Mouse (Mus musculus): Measurements from ENCODE around the gene Olfr1123. TPM values are rescaled to one million over a fixed set of nuclear protein-coding genes. Genes with fewer than 3 reads are reported as not detected.

Gene Olfr1123
- polyA plus RNA-seq, 1 experiment from 2014 or later, result not detected

DNA sequence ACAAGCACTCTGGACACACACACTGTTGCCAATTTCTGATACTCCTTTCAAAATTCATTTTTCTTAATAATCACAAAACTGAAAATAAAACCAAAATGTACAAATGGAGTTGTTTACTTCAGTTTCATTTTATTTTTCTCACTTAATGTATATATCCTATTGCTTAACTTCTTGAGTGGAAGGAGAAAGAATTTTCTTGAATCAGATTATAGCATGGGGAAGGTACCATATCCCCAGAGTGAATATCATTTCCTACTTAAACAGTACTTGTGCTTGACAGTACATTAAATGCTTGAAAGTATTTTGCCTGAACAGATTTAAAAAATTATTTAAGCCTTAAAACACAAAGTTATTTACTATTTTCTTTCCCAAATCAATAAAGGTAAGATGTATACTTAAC, 37.2 kb downstream of the Olfr1123 start, which contains the start of gene Olfr1126:
Gene Olfr1126 (plus strand): TSS at position 301 of the 400 bp plus-strand sequence.
- no peak within 1 kb of the TSS for H3K9ac ChIP-seq (ENCODE audit: low read depth, low read length)
- H3K4me2 ChIP-seq (replicated peaks; ENCODE audit: low read depth, low read length), result no peak within 1 kb of the TSS
- no peak within 1 kb of the TSS for H3K4me3 ChIP-seq (ENCODE audit: low read depth, low read length)
- no peak within 1 kb of the TSS for H3K27ac ChIP-seq (ENCODE audit: low read depth, low read length)
- H3K9me3 ChIP-seq (ENCODE audit: control insufficient read depth, low read length), result no peaks in the 10 kb centered on the region
- H3K36me3 ChIP-seq (ENCODE audit: control insufficient read depth, insufficient read depth, low read length), result no peaks in the 10 kb centered on the region
- no peak for ATAC-seq (ENCODE audit: low FRiP score)
- H3K27me3 ChIP-seq (ENCODE audit: control insufficient read depth, insufficient read depth, low read length), result no peaks in the 10 kb centered on the region
- no peak for DNase-seq (ENCODE audit: low spot score)
- H3K4me1 ChIP-seq (replicated peaks; ENCODE audit: control insufficient read depth, insufficient read depth, low read length), result no peaks in the 10 kb centered on the region

DNA sequence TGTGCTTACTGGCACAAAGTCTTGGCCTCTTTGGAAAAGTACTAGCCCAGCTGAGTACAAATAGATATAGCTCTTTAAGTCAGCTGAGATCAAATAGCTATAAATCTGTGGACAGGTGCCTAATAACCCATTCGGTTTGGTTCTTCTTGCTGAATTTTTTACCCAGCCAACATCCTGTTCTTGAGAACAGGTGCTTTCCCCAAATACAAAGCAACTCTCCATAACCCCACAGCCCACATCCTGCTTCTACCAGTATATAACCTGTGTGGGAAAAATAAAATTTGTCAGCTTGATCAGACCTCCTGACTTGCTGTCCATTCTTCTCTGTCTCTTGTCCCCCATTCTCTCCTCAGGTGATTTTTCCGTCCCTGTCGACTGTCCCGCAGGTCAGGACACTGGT, 45.3 kb downstream of the Olfr1123 start:
- 91% methylated on average over 4 of the region's 4 CpGs for WGBS
- Histone ChIP-seq H3K36me3 (ENCODE audit: control insufficient read depth, insufficient read depth, low read length) (no peaks in the 10 kb centered on the region), H3K27me3 (ENCODE audit: control insufficient read depth, insufficient read depth, low read length) (no peaks in the 10 kb centered on the region), H3K4me1 (replicated peaks; ENCODE audit: control insufficient read depth, insufficient read depth, low read length) (no peaks in the 10 kb centered on the region), H3K9ac (ENCODE audit: low read depth, low read length) (no peak overlapping the region), H3K4me3 (ENCODE audit: low read depth, low read length) (no peak overlapping the region), H3K27ac (ENCODE audit: low read depth, low read length) (no peak overlapping the region), H3K4me2 (replicated peaks; ENCODE audit: low read depth, low read length) (no peak overlapping the region), H3K9me3 (ENCODE audit: control insufficient read depth, low read length) (no peaks in the 10 kb centered on the region)
- DNase-seq (ENCODE audit: low spot score) (no peak), ATAC-seq (ENCODE audit: low FRiP score) (no peak)

Other genes with a start within 250 kb of the Olfr1123 start
- gene Olfr1112, start 228.8 kb upstream of the Olfr1123 start, polyA plus RNA-seq (2014; fragmentation: Nextera tagmentation; extraction: Ambion mirVana), result not detected in 2 replicates
- gene Olfr1113, start 207.7 kb upstream of the Olfr1123 start, polyA plus RNA-seq (2014; fragmentation: Nextera tagmentation; extraction: Ambion mirVana), result not detected in 2 replicates
- not detected in 2 replicates for gene Olfr1115, start 168.6 kb upstream of the Olfr1123 start, polyA plus RNA-seq (2014; fragmentation: Nextera tagmentation; extraction: Ambion mirVana)
- not detected in 2 replicates for gene Olfr1116, start 149.1 kb upstream of the Olfr1123 start, polyA plus RNA-seq (2014; fragmentation: Nextera tagmentation; extraction: Ambion mirVana)
- gene Olfr1118, start 109.1 kb upstream of the Olfr1123 start, polyA plus RNA-seq (2014; fragmentation: Nextera tagmentation; extraction: Ambion mirVana), result not detected in 2 replicates
- gene Olfr1120, start 61.8 kb upstream of the Olfr1123 start, polyA plus RNA-seq (2014; fragmentation: Nextera tagmentation; extraction: Ambion mirVana), result not detected in 2 replicates
- gene Olfr1121, start 46.7 kb upstream of the Olfr1123 start, polyA plus RNA-seq (2014; fragmentation: Nextera tagmentation; extraction: Ambion mirVana), result not detected in 2 replicates
- gene Olfr1122, start 30.8 kb upstream of the Olfr1123 start, polyA plus RNA-seq (2014; fragmentation: Nextera tagmentation; extraction: Ambion mirVana), result not detected in 2 replicates
- 0.06 and 0.09 TPM in 2 replicates for gene Olfr1124, start 13.6 kb downstream of the Olfr1123 start, polyA plus RNA-seq (2014; fragmentation: Nextera tagmentation; extraction: Ambion mirVana)
- not detected in 2 replicates for gene Olfr1126, start 37.3 kb downstream of the Olfr1123 start, polyA plus RNA-seq (2014; fragmentation: Nextera tagmentation; extraction: Ambion mirVana)
- gene Pramel7, start 80.5 kb downstream of the Olfr1123 start, polyA plus RNA-seq (2014; fragmentation: Nextera tagmentation; extraction: Ambion mirVana), result not detected in 2 replicates
- gene Pramel6, start 89.9 kb downstream of the Olfr1123 start, polyA plus RNA-seq (2014; fragmentation: Nextera tagmentation; extraction: Ambion mirVana), result not detected in 2 replicates
- not detected in 2 replicates for gene Olfr153, start 115.2 kb downstream of the Olfr1123 start, polyA plus RNA-seq (2014; fragmentation: Nextera tagmentation; extraction: Ambion mirVana)
- gene Olfr1128, start 128.9 kb downstream of the Olfr1123 start, polyA plus RNA-seq (2014; fragmentation: Nextera tagmentation; extraction: Ambion mirVana), result not detected in 2 replicates
- not detected in 2 replicates for gene Olfr1129, start 157.3 kb downstream of the Olfr1123 start, polyA plus RNA-seq (2014; fragmentation: Nextera tagmentation; extraction: Ambion mirVana)
- gene Olfr1130, start 189.6 kb downstream of the Olfr1123 start, polyA plus RNA-seq (2014; fragmentation: Nextera tagmentation; extraction: Ambion mirVana), result not detected in 2 replicates
- not detected in 2 replicates for gene Olfr1131, start 210.5 kb downstream of the Olfr1123 start, polyA plus RNA-seq (2014; fragmentation: Nextera tagmentation; extraction: Ambion mirVana)
- gene Olfr1132, start 220.9 kb downstream of the Olfr1123 start, polyA plus RNA-seq (2014; fragmentation: Nextera tagmentation; extraction: Ambion mirVana), result not detected in 2 replicates
- gene Olfr1133, start 230.7 kb downstream of the Olfr1123 start, polyA plus RNA-seq (2014; fragmentation: Nextera tagmentation; extraction: Ambion mirVana), result not detected in 2 replicates
- not detected in 2 replicates for gene Olfr1134, start 241.8 kb downstream of the Olfr1123 start, polyA plus RNA-seq (2014; fragmentation: Nextera tagmentation; extraction: Ambion mirVana)

All from hindbrain, embryonic 11.5 days (tissue).